Mouse (Mus musculus): ENCODE data around the gene Nox1. TPM values are rescaled to one million over a fixed set of nuclear protein-coding genes. Genes with fewer than 3 reads are reported as not detected.

The Nox1 gene
- polyA plus RNA-seq, 1 experiment from 2014 or later: not detected

GRCm38 (mm10) chrX:134116417-134116816 is 105.3 kb downstream of the Nox1 start:
- no peaks in the 10 kb centered on the region for H3K9me3 ChIP-seq
- ATAC-seq (replicated peaks): no peak
- H3K4me1 ChIP-seq: no peaks in the 10 kb centered on the region
- H3K27ac ChIP-seq (replicated peaks): no peak overlapping the region
- H3K27me3 ChIP-seq: no peaks in the 10 kb centered on the region
- H3K9ac ChIP-seq (replicated peaks): no peak overlapping the region
- H3K4me3 ChIP-seq: no peak overlapping the region
- no peaks in the 10 kb centered on the region for H3K36me3 ChIP-seq
- H3K4me2 ChIP-seq (replicated peaks): no peak overlapping the region
- WGBS: 80% methylated on average over 3 of the region's 3 CpGs

GRCm38 (mm10) chrX:134111767-134112166 is 110.0 kb downstream of the Nox1 start:
- no peak overlapping the region for H3K4me3 ChIP-seq
- no peaks in the 10 kb centered on the region for H3K4me1 ChIP-seq
- no peaks in the 10 kb centered on the region for H3K27me3 ChIP-seq
- H3K9ac ChIP-seq (replicated peaks): no peak overlapping the region
- 86% methylated on average over 3 of the region's 3 CpGs for WGBS
- no peak overlapping the region for H3K4me2 ChIP-seq (replicated peaks)
- no peaks in the 10 kb centered on the region for H3K9me3 ChIP-seq
- no peak for ATAC-seq (replicated peaks)
- no peak overlapping the region for H3K27ac ChIP-seq (replicated peaks)
- H3K36me3 ChIP-seq: no peaks in the 10 kb centered on the region

- H3K9ac ChIP-seq (replicated peaks): no peak overlapping the region
- no peaks in the 10 kb centered on the region for H3K36me3 ChIP-seq
- no peak for ATAC-seq (replicated peaks)
- 74% methylated on average over 2 of the region's 2 CpGs for WGBS
- no peak overlapping the region for H3K4me2 ChIP-seq (replicated peaks)
- H3K4me3 ChIP-seq: no peak overlapping the region
- no peak overlapping the region for H3K27ac ChIP-seq (replicated peaks)
- H3K9me3 ChIP-seq: no peaks in the 10 kb centered on the region
- no peaks in the 10 kb centered on the region for H3K27me3 ChIP-seq
- H3K4me1 ChIP-seq: no peaks in the 10 kb centered on the region
Observed at GRCm38 (mm10) chrX:134102641-134103040, 119.1 kb downstream of the Nox1 start.

- Histone ChIP-seq H3K4me1 (no peaks in the 10 kb centered on the region), H3K36me3 (0 out of 2 replicates have a peak, but pooled peaks cover 7% of the 10 kb centered on the region), H3K4me2 (replicated peaks) (no peak overlapping the region), H3K9me3 (no peaks in the 10 kb centered on the region), H3K9ac (replicated peaks) (no peak overlapping the region), H3K27ac (replicated peaks) (no peak overlapping the region), H3K27me3 (no peaks in the 10 kb centered on the region), H3K4me3 (no peak overlapping the region)
- WGBS: 47% methylated on average over 1 of the region's 1 CpGs
- ATAC-seq (replicated peaks): peak; percentile 61; the same call in 1 of the 2 replicates
Observed at GRCm38 (mm10) chrX:134085453-134085852, 136.3 kb downstream of the Nox1 start.

- no peak; the same call in 1 of the 2 replicates for ATAC-seq (replicated peaks)
- Histone ChIP-seq H3K27me3 (no peaks in the 10 kb centered on the region), H3K9me3 (no peaks in the 10 kb centered on the region), H3K4me1 (peaks cover 8% of the 10 kb centered on the region; the same call in 1 of the 2 replicates), H3K36me3 (peaks cover 12% of the 10 kb centered on the region; the same call in 1 of the 2 replicates), H3K27ac (replicated peaks) (peak overlapping the region; percentile 92), H3K9ac (replicated peaks) (peak overlapping the region; percentile 67), H3K4me3 (peak overlapping the region; percentile 62), H3K4me2 (replicated peaks) (peak overlapping the region; percentile 42)
- 18% methylated on average over 10 of the region's 10 CpGs for WGBS
Observed at GRCm38 (mm10) chrX:134059764-134060163, 162.0 kb downstream of the Nox1 start.

GRCm38 (mm10) chrX:134058987-134059712 is 162.6 kb downstream of the Nox1 start, which contains the start of gene Cstf2:
Cstf2 (plus strand) TSS chrX:134059187.
- Histone ChIP-seq H3K4me3 (peak within 1 kb of the TSS; percentile 62), H3K36me3 (peaks cover 12% of the 10 kb centered on the region; the same call in 1 of the 2 replicates), H3K4me2 (replicated peaks) (peak within 1 kb of the TSS; percentile 42), H3K9ac (replicated peaks) (peak within 1 kb of the TSS; percentile 67), H3K27ac (replicated peaks) (peak within 1 kb of the TSS; percentile 92), H3K4me1 (peaks cover 8% of the 10 kb centered on the region; the same call in 1 of the 2 replicates), H3K27me3 (no peaks in the 10 kb centered on the region), H3K9me3 (no peaks in the 10 kb centered on the region)
- peak; percentile 99 for ATAC-seq (replicated peaks)
- 31% methylated on average over 60 of the region's 77 CpGs for WGBS

- H3K4me3 ChIP-seq: peak overlapping the region; percentile 62
- H3K9ac ChIP-seq (replicated peaks): no peak overlapping the region
- peaks cover 12% of the 10 kb centered on the region; the same call in 1 of the 2 replicates for H3K36me3 ChIP-seq
- H3K4me2 ChIP-seq (replicated peaks): peak overlapping the region; percentile 22
- 75% methylated on average over 14 of the region's 14 CpGs for WGBS
- no peaks in the 10 kb centered on the region for H3K9me3 ChIP-seq
- H3K27me3 ChIP-seq: no peaks in the 10 kb centered on the region
- H3K4me1 ChIP-seq: peaks cover 8% of the 10 kb centered on the region; the same call in 1 of the 2 replicates
- H3K27ac ChIP-seq (replicated peaks): peak overlapping the region; percentile 92; the same call in 1 of the 2 replicates
- peak; percentile 20 for ATAC-seq (replicated peaks)
Observed at GRCm38 (mm10) chrX:134058040-134058875, 163.5 kb downstream of the Nox1 start.

- 82% methylated on average over 2 of the region's 2 CpGs for WGBS
Observed at GRCm38 (mm10) chrX:134056897-134057296, 164.9 kb downstream of the Nox1 start.

GRCm38 (mm10) chrX:134048994-134049393 is 172.8 kb downstream of the Nox1 start:
- no peak overlapping the region for H3K4me2 ChIP-seq (replicated peaks)
- 71% methylated on average over 1 of the region's 1 CpGs for WGBS
- H3K9ac ChIP-seq (replicated peaks): no peak overlapping the region
- no peaks in the 10 kb centered on the region for H3K27me3 ChIP-seq
- H3K4me3 ChIP-seq: no peak overlapping the region
- ATAC-seq (replicated peaks): no peak
- no peak overlapping the region for H3K27ac ChIP-seq (replicated peaks)
- H3K36me3 ChIP-seq: no peaks in the 10 kb centered on the region
- H3K9me3 ChIP-seq: no peaks in the 10 kb centered on the region
- no peaks in the 10 kb centered on the region for H3K4me1 ChIP-seq

More at GRCm38 (mm10) chrX:134056897-134057296, 164.9 kb downstream of the Nox1 start:
- no peak overlapping the region for H3K9ac ChIP-seq (replicated peaks)
- H3K9me3 ChIP-seq: no peaks in the 10 kb centered on the region
- no peak overlapping the region for H3K27ac ChIP-seq (replicated peaks)
- no peak for ATAC-seq (replicated peaks)
- no peak overlapping the region for H3K4me2 ChIP-seq (replicated peaks)
- H3K36me3 ChIP-seq: 0 out of 2 replicates have a peak, but pooled peaks cover under 1% of the 10 kb centered on the region
- H3K27me3 ChIP-seq: no peaks in the 10 kb centered on the region
- no peak overlapping the region for H3K4me3 ChIP-seq
- peaks cover 8% of the 10 kb centered on the region; the same call in 1 of the 2 replicates for H3K4me1 ChIP-seq

Small RNAs within 50 kb of the gene (microRNA-seq; reads per million reads assigned to microRNA genes)
- gene Mir3112: 0.66 reads per million

Other genes starting within 250 kb of the Nox1 start
- gene Sytl4, start 240.1 kb downstream of the Nox1 start, polyA plus RNA-seq (2015; fragmentation: Nextera tagmentation; extraction: Ambion mirVana): 0.36 and 0.82 TPM in 2 replicates
- gene Cstf2, start 162.8 kb downstream of the Nox1 start, polyA plus RNA-seq (2015; fragmentation: Nextera tagmentation; extraction: Ambion mirVana): 56.8 and 62.1 TPM in 2 replicates
- 0.17 and 0.29 TPM in 2 replicates for gene Xkrx, start 59.9 kb downstream of the Nox1 start, polyA plus RNA-seq (2015; fragmentation: Nextera tagmentation; extraction: Ambion mirVana)
- not detected in 2 replicates for gene Arl13a, start 34.5 kb downstream of the Nox1 start, polyA plus RNA-seq (2015; fragmentation: Nextera tagmentation; extraction: Ambion mirVana)
- 5.6 and 6.2 TPM in 2 replicates for gene Trmt2b, start 55.0 kb upstream of the Nox1 start, polyA plus RNA-seq (2015; fragmentation: Nextera tagmentation; extraction: Ambion mirVana)
- 111 and 123 TPM in 2 replicates for gene Tmem35a, start 73.3 kb upstream of the Nox1 start, polyA plus RNA-seq (2015; fragmentation: Nextera tagmentation; extraction: Ambion mirVana)
- gene Cenpi, start 86.1 kb upstream of the Nox1 start, polyA plus RNA-seq (2015; fragmentation: Nextera tagmentation; extraction: Ambion mirVana): 14.0 and 14.4 TPM in 2 replicates
- 14.2 and 16.8 TPM in 2 replicates for gene Drp2, start 182.6 kb upstream of the Nox1 start, polyA plus RNA-seq (2015; fragmentation: Nextera tagmentation; extraction: Ambion mirVana)